Mouse (Mus musculus) stomach, postnatal 0 days (tissue): Measurements from ENCODE around the gene Wdr26. TPM values are rescaled to one million over a fixed set of nuclear protein-coding genes. Genes with fewer than 3 reads are reported as not detected.

Experiments used
- ATAC-seq: fragments of 200-750 bp; cut with Nextera tagmentation; 2 replicates; pipeline ENCODE4 v1.8.0; 2017; ENCODE audit not compliant: low FRiP score, low TSS enrichment
- DNase-seq: peaks from one replicate; pipeline ENCODE4 v3.0.0-alpha.2; 2016; ENCODE audit warnings: low spot score
- H3K27ac ChIP-seq: fragments of 300-500 bp; sonication (generic); replicated peaks from 2 replicates; pipeline ENCODE4 v1.5.1; 2014; ENCODE audit warnings: mild to moderate bottlenecking, control low read depth
- H3K27me3 ChIP-seq: fragments of 300-500 bp; sonication (generic); 2 replicates; pipeline ENCODE4 v1.6.1; 2014; ENCODE audit warnings: low read length; ENCODE audit not compliant: control insufficient read depth, insufficient read depth
- H3K36me3 ChIP-seq: fragments of 300-500 bp; sonication (generic); 2 replicates; pipeline ENCODE4 v1.6.1; 2014; ENCODE audit warnings: low read length, mixed read lengths; ENCODE audit not compliant: control insufficient read depth, insufficient read depth
- H3K4me1 ChIP-seq: fragments of 300-500 bp; sonication (generic); replicated peaks from 2 replicates; pipeline ENCODE4 v1.6.1; 2014; ENCODE audit warnings: antibody characterized with exemption; ENCODE audit not compliant: control insufficient read depth, insufficient read depth
- H3K4me2 ChIP-seq: fragments of 300-500 bp; sonication (generic); replicated peaks from 2 replicates; pipeline ENCODE4 v1.6.1; 2014; ENCODE audit warnings: low read depth, mild to moderate bottlenecking, control low read depth, moderate library complexity
- H3K4me3 ChIP-seq: fragments of 300-500 bp; sonication (generic); 2 replicates; pipeline ENCODE4 v1.5.1; 2014; ENCODE audit warnings: low read depth, low read length, control low read depth
- H3K9ac ChIP-seq: fragments of 300-500 bp; sonication (generic); 2 replicates; pipeline ENCODE4 v1.6.1; 2014; ENCODE audit warnings: mild to moderate bottlenecking, low read length, control low read depth, mixed read lengths
- H3K9me3 ChIP-seq: fragments of 300-500 bp; sonication (generic); 2 replicates; pipeline ENCODE4 v1.6.1; 2016; ENCODE audit warnings: low read length; ENCODE audit not compliant: control insufficient read depth
- CTCF ChIP-seq: IDR thresholded peaks from 2 replicates; pipeline ENCODE4 v1.5.1; 2016; ENCODE audit warnings: antibody characterized with exemption, low read depth, mild to moderate bottlenecking, moderate library complexity
- EP300 ChIP-seq: optimal IDR thresholded peaks from 2 replicates; pipeline ENCODE3; 2016; ENCODE audit warnings: antibody characterized with exemption
- WGBS: fragments of 180-500 bp; shearing (Covaris S2); extraction: QIAGEN DNeasy Blood & Tissue Kit; methylation state at CpG from one replicate; pipeline ENCODE4 v1.1.7; 2014; 5-methylcytosine and 5-hydroxymethylcytosine counted together
- polyA plus RNA-seq: library from polyadenylated mRNA; unstranded; fragments of >200 nt; fragmentation: Nextera tagmentation; extraction: Ambion mirVana; gene quantifications from 2 replicates; pipeline ENCODE4 v1.2.1, GENCODE M21; 2015

Gene Wdr26
- polyA plus RNA-seq, result 42.1 and 45.4 TPM in 2 replicates

- DNase-seq, result peak; percentile 89
- Histone ChIP-seq H3K4me2 (peak within 1 kb of the TSS; percentile 81), H3K4me3 (peak within 1 kb of the TSS; percentile 99), H3K27ac (peak within 1 kb of the TSS; percentile 98), H3K9ac (peak within 1 kb of the TSS; percentile 99), H3K9me3 (no peaks in the 10 kb centered on the region), H3K4me1 (peaks cover 2% of the 10 kb centered on the region; the same call in 1 of the 2 replicates), H3K36me3 (no peaks in the 10 kb centered on the region), H3K27me3 (no peaks in the 10 kb centered on the region)
- WGBS, result 0% methylated on average over 54 of the region's 54 CpGs
- peak; percentile 91 for ATAC-seq
- TF ChIP-seq CTCF, result peak; percentile 52
- no peak for TF ChIP-seq EP300
Measured at GRCm38 (mm10) chr1:181211920-181212633, at the start of gene Wdr26. Gene Wdr26 (minus strand): TSS chr1:181212001.

- H3K9ac ChIP-seq, result no peak overlapping the region
- WGBS, result 21% methylated on average over 8 of the region's 8 CpGs
- no peak for ATAC-seq
Measured at GRCm38 (mm10) chr1:181260949-181261696, 49.3 kb upstream of the Wdr26 start.

GRCm38 (mm10) chr1:181260422-181260821 is 48.6 kb upstream of the Wdr26 start:
- H3K27ac ChIP-seq, result no peak overlapping the region
- H3K4me1 ChIP-seq, result peaks cover 3% of the 10 kb centered on the region
- no peaks in the 10 kb centered on the region for H3K27me3 ChIP-seq
- no peaks in the 10 kb centered on the region for H3K36me3 ChIP-seq
- TF ChIP-seq EP300 (no peak), CTCF (no peak)
- whole genome bisulfite sequencing, result 86% methylated on average over 10 of the region's 10 CpGs
- H3K4me3 ChIP-seq, result no peak overlapping the region
- no peak overlapping the region for H3K4me2 ChIP-seq
- H3K9me3 ChIP-seq, result no peaks in the 10 kb centered on the region
- DNase-seq (no peak), ATAC-seq (no peak)
- H3K9ac ChIP-seq, result no peak overlapping the region

More at GRCm38 (mm10) chr1:181260949-181261696, 49.3 kb upstream of the Wdr26 start:
- Histone ChIP-seq H3K27ac (no peak overlapping the region), H3K4me3 (no peak overlapping the region), H3K9me3 (no peaks in the 10 kb centered on the region), H3K4me1 (no peaks in the 10 kb centered on the region; the same call in none of the 2 replicates), H3K27me3 (no peaks in the 10 kb centered on the region), H3K4me2 (no peak overlapping the region), H3K36me3 (no peaks in the 10 kb centered on the region)
- no peak for DNase-seq
- TF ChIP-seq CTCF, result no peak
- no peak for TF ChIP-seq EP300

GRCm38 (mm10) chr1:181259626-181260410 is 48.0 kb upstream of the Wdr26 start:
- peaks cover 3% of the 10 kb centered on the region for H3K4me1 ChIP-seq
- no peak overlapping the region for H3K27ac ChIP-seq
- H3K9me3 ChIP-seq, result no peaks in the 10 kb centered on the region
- no peak overlapping the region for H3K9ac ChIP-seq
- no peaks in the 10 kb centered on the region for H3K36me3 ChIP-seq
- DNase-seq (no peak), ATAC-seq (no peak)
- WGBS, result 68% methylated on average over 11 of the region's 11 CpGs
- no peak overlapping the region for H3K4me2 ChIP-seq
- TF ChIP-seq CTCF (no peak), EP300 (no peak)
- no peak overlapping the region for H3K4me3 ChIP-seq
- H3K27me3 ChIP-seq, result no peaks in the 10 kb centered on the region

- Histone ChIP-seq H3K27me3 (no peaks in the 10 kb centered on the region), H3K27ac (peak overlapping the region; percentile 96; the same call in 1 of the 2 replicates), H3K9me3 (no peaks in the 10 kb centered on the region), H3K4me1 (peaks cover 3% of the 10 kb centered on the region), H3K4me2 (no peak overlapping the region), H3K4me3 (no peak overlapping the region), H3K9ac (no peak overlapping the region), H3K36me3 (no peaks in the 10 kb centered on the region)
- ATAC-seq (no peak), DNase-seq (no peak)
- 69% methylated on average over 5 of the region's 5 CpGs for WGBS
- TF ChIP-seq EP300, result no peak
- TF ChIP-seq CTCF, result 0 out of 2 replicates have a peak, but pooled peaks have one; percentile 8
Measured at GRCm38 (mm10) chr1:181259056-181259455, 47.3 kb upstream of the Wdr26 start.
